Mouse (Mus musculus) bone marrow, adult 2 months (tissue): ENCODE data around the gene Lpin2. TPM values are rescaled to one million over a fixed set of nuclear protein-coding genes. Genes with fewer than 3 reads are reported as not detected.

Experiments used
- H3K27ac ChIP-seq: fragments of 200-500 bp; 2 replicates; pipeline ENCODE4 v1.5.1; 2012; ENCODE audit warnings: low read depth, mild to moderate bottlenecking, control low read depth, inconsistent platforms, low read length; ENCODE audit not compliant: control insufficient read depth, poor library complexity, insufficient read depth
- H3K4me1 ChIP-seq: fragments of 200-500 bp; 2 replicates; pipeline ENCODE4 v1.6.1; 2011; ENCODE audit warnings: low read length; ENCODE audit not compliant: control insufficient read depth, insufficient read depth
- H3K4me3 ChIP-seq: fragments of 200-500 bp; replicated peaks from 2 replicates; pipeline ENCODE3; 2011; ENCODE audit warnings: mild to moderate bottlenecking, low read depth, low read length, control low read depth; ENCODE audit not compliant: control insufficient read depth
- CTCF ChIP-seq: fragments of 200-500 bp; IDR thresholded peaks from 2 replicates; pipeline ENCODE4 v1.5.1; 2011; ENCODE audit warnings: low read length, control low read depth; ENCODE audit not compliant: control insufficient read depth, insufficient read depth
- POLR2A ChIP-seq: fragments of 200-500 bp; IDR thresholded peaks from 2 replicates; pipeline ENCODE4 v1.6.1; 2011; ENCODE audit warnings: low read depth, mild to moderate bottlenecking, control low read depth, low read length, borderline replicate concordance; ENCODE audit not compliant: control insufficient read depth
- WGBS: fragments of 180-500 bp; shearing (Covaris S2); methylation state at CpG from one replicate; pipeline ENCODE4 v1.1.7; 2018; 5-methylcytosine and 5-hydroxymethylcytosine counted together
- polyA plus RNA-seq: library from polyadenylated mRNA; stranded (reverse); fragments of >200 nt; gene quantifications from 2 replicates; pipeline ENCODE4 v1.2.4, GENCODE M21; 2011; ENCODE audit warnings: low replicate concordance; ENCODE audit not compliant: missing spikeins, insufficient read depth, insufficient read length

Lpin2 gene
- polyA plus RNA-seq, 1 experiment, result 70.4 TPM

DNA sequence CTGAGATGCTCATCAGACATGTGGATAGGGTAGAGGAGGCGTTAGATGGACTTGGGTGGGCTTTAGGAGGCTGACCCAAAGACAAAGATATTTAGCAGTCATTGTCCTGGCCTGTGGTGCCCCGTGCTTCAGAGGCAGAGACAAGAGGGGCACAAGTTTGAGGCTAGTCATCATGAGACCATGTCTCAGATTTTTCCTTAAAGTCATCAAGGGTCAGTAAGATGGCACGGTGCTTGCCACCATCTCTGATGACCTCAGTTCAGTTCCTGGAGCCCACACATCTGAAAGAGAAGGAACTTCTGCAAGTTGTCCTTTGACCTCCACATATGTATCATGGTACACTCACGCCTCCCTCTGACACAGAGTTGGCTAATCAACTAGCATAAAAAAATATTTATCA lies 39.2 kb upstream of the Lpin2 start:
- Histone ChIP-seq H3K4me1 (no peaks in the 10 kb centered on the region), H3K4me3 (no peak overlapping the region), H3K27ac (no peak overlapping the region)
- TF ChIP-seq CTCF, result no peak
- no peak for TF ChIP-seq POLR2A
- 66% methylated on average over 4 of the region's 4 CpGs for WGBS

DNA sequence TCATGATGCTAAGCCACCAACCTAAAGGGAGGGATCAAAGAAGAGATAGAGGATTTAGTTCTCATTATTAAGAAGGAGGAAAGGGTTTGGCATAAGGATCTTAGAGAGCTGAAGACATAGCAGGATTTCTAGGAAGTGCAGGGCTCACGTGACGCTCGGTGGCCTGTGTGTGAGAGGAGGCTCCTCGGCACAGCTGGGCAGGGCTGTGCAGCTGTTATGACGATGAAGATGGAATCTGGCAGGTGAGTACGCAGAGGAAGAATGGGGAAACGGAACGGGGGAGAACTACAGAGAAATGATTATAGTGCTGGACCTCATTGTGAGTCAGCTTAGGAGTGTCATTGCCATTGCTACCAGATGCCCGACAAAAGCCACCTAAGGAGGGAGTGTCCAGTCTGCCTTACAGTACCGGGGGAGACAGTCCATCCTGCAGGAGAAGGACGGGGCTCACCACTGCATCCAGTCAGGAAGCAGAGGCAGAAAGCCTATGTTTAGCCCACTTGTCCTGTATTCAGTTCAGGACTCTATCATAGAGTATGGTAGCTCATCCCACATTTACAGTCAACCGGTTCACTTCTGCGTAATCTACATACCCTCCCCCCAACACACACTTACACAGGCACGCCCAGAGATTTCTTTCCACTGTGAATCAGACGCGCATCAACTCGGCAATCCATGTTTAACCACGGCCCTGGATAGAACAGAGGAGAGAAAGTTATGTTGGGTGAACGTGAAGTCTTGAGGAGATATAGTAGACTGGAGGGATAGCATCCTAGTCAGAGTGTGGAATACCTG lies 37.8 kb upstream of the Lpin2 start:
- no peak for TF ChIP-seq POLR2A
- no peak for TF ChIP-seq CTCF
- 84% methylated on average over 19 of the region's 19 CpGs for WGBS

DNA sequence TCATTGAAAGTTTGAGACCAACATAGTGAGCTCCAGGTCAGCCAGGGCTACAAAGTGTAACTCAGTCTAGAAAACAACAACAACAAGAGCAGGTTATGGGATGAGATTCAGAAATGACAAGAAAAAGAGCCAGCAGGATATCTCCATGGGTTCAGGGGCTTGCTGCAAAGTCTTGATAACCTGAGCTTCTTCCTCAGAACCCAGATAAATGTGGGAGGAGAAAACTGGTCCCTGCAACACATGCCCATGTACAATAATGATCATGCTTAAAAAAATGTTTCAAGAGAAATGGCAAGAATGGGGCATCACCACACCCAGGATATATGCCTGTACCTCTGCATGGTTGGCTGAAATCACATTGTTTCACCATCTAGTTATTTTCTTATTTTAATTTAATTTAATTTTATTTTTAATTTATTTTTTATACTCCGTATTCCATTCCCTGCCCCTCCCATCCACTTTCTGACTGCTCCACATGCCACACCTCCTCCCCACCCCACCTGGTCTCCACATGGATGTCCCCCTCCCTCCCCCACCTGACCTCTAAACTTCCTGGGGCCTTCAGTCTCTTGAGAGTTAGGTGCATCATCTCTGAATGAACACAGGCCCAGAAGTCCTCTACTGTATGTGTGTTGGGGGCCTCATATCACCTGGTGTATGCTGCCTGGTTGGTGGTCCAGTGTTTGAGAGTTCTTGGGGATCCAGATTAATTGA lies 37.0 kb upstream of the Lpin2 start:
- Histone ChIP-seq H3K4me3 (no peak overlapping the region), H3K27ac (no peak overlapping the region), H3K4me1 (no peaks in the 10 kb centered on the region)
- 81% methylated on average over 1 of the region's 1 CpGs for WGBS
- TF ChIP-seq POLR2A, result no peak
- no peak for TF ChIP-seq CTCF

More for the DNA sequence above, 37.8 kb upstream of the Lpin2 start:
- Histone ChIP-seq H3K27ac (no peak overlapping the region), H3K4me3 (no peak overlapping the region), H3K4me1 (no peaks in the 10 kb centered on the region)

DNA sequence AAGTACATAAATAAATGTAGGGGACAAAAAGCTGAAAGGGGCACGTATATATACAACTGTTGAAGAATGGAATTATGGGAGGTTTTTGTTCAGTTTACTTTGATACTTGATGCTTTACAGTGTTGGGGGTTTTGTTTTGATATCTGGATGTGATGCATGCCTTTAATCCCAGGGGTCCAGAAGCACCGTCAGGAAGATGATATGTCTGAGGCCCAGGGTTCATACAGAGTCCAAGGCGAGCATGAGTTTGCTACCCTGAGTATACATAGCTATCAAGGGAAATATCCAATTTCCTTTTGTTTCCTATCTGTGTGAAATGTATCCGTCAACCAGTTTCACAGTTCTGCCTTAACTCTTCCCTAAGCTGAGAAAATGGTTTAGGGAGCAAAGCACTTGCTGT lies 29.0 kb upstream of the Lpin2 start:
- Histone ChIP-seq H3K4me1 (no peaks in the 10 kb centered on the region), H3K27ac (no peak overlapping the region), H3K4me3 (no peak overlapping the region)
- no peak for TF ChIP-seq POLR2A
- TF ChIP-seq CTCF, result no peak
- 80% methylated on average over 4 of the region's 4 CpGs for WGBS

DNA sequence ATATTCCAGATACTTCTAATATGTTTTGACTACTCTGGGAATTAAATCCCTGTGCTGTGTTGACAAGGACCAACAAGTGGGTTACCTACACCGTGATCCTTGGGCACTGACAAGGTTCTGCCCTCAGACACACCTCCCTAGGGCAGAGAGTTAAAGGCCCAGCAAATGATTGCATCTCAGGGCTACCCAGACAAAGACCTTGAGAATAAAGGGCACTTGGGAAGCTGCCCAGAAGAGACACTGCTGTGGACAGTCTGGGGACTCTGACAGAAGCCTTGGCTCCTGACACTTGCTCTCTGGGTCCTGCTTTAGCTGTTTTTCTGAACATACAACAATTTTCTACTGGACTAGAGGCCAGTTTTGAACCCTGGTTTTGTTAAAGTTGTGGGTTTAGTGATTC lies 27.1 kb upstream of the Lpin2 start:
- no peak overlapping the region for H3K4me3 ChIP-seq
- H3K27ac ChIP-seq, result no peak overlapping the region
- no peak for TF ChIP-seq POLR2A
- no peak for TF ChIP-seq CTCF
- no peaks in the 10 kb centered on the region for H3K4me1 ChIP-seq
- 82% methylated on average over 1 of the region's 1 CpGs for WGBS

DNA sequence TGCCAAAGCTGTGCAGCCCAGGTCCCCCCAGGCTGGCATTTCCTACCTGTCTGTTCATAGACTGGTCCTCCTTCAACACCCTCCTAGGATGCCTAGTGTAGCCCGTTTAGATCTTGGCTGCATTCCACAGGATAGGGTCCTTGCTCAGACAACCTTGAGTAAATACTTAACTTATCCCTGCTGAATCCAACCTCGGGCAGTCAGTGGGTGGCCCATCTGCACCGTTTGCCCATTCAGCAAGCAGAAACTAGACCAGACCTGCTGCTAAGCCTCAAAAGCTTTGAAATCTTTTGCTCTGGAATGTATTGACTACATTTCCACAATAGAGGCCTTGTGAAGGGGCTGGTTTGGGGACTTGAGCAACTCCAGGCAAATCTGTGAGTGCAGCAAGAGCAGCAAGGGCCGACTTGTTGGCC lies 23.2 kb upstream of the Lpin2 start:
- H3K4me3 ChIP-seq, result no peak overlapping the region
- TF ChIP-seq POLR2A, result no peak
- no peak for TF ChIP-seq CTCF
- H3K4me1 ChIP-seq, result peaks cover 1% of the 10 kb centered on the region; the same call in 1 of the 2 replicates
- WGBS, result 70% methylated on average over 4 of the region's 4 CpGs
- no peak overlapping the region for H3K27ac ChIP-seq

DNA sequence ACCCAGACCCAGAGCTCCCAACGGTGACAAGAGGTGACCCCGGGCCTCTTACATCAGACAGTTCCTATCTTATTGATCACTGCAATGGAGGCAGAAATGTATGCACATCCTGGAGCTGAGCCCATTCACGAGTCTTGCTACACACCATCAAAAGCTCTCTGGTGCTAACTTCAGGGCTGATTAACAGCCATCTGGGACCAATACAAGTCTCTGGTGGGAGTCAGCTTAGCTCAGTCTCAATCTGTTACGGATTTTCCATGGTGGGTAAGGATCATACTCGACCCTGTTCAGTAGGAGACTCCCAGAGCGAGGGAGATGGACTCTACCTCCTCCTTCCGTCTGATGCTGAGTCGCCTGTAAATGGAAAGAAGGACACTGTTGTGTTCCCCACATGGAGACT lies 22.6 kb upstream of the Lpin2 start:
- peaks cover 1% of the 10 kb centered on the region; the same call in 1 of the 2 replicates for H3K4me1 ChIP-seq
- no peak for TF ChIP-seq POLR2A
- no peak for TF ChIP-seq CTCF
- H3K4me3 ChIP-seq, result no peak overlapping the region
- 82% methylated on average over 8 of the region's 8 CpGs for WGBS
- no peak overlapping the region for H3K27ac ChIP-seq

DNA sequence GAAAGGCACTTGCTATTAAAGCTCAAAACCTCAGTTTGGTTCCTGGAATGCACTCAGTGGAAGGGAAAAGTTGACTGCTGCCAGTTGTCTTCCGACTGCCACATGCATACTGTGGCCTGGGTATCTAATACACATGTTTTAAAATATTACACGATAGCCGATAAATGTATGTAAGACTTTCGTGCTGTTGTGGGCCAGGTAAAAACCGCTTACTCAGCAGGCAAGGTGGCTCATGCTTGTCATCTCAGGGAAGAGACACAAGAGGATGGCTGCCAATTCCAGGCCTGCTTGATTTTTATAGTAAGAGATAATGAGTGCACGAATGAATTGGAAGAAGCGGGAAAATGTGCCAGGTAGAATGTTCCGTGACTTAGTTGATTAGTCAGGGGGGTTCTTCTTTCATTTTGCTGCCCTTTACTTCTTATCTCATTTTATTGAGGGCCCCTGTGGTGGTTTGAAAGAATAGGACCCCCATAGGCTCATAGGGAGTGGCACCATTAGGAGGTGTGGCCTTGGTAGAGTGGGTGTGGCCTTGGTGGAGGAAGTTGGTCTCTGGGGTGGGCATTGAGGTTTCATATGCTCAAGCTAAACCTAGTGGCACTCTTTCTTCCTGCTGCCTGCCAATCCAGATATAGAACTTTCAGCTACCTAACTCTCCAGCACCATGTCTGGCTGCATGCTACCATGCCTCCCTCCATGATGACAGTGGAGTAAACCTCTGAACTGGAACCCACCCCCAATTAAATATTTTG lies 21.9 kb upstream of the Lpin2 start:
- WGBS, result 90% methylated on average over 8 of the region's 8 CpGs
- Histone ChIP-seq H3K27ac (no peak overlapping the region), H3K4me3 (no peak overlapping the region), H3K4me1 (peaks cover 1% of the 10 kb centered on the region; the same call in 1 of the 2 replicates)
- TF ChIP-seq CTCF (no peak), POLR2A (no peak)
